In genomic region chr6:99249496-99250030, GRCm38 (mm10) we compare ENCODE assay signal across 16 mouse cellular contexts.
"Had no signal": no experiment of that assay in that cellular context is flagged by ENCODE, and none has a peak within 500 bp of the region (broad histone marks: within the 10 kb centered on the region; RNA-seq: fewer than 3 reads in every experiment).

No protein-coding gene starts in this region.

- DNase-seq: kidney, adult 8-10 months; kidney, postnatal 10 days; kidney, postnatal 36 days; left cerebral cortex, postnatal 4 days; lung, adult 18-20 months; lung, postnatal 10 days; lung, postnatal 36 days; right cerebral cortex, adult 18-20 months; right cerebral cortex, postnatal 14 days; right cerebral cortex, postnatal 4 days; thymus, adult 2 months; thymus, postnatal 14 days; thymus, postnatal 4 days had no signal

- ATAC-seq: liver, embryonic 12.5 days; midbrain, embryonic 13.5 days; midbrain, embryonic 16.5 days had no signal
